Mouse (Mus musculus) midbrain, embryonic 10.5 days (tissue): ENCODE results near the gene Bpifb9b. TPM values are rescaled to one million over a fixed set of nuclear protein-coding genes. Genes with fewer than 3 reads are reported as not detected.
"Not testable (repeated sequence)": the region's sequence is repeated elsewhere in the genome, so short reads cannot be mapped to it uniquely, and the experiment has no call there.

ENCODE experiments used
- DNase-seq: peaks from one replicate; pipeline ENCODE4 v3.0.0-alpha.2; 2017; ENCODE audit warnings: low spot score
- H3K27ac ChIP-seq: fragments of 300-500 bp; sonication (generic); replicated peaks from 2 replicates; pipeline ENCODE4 v1.5.1; 2016; ENCODE audit warnings: mild to moderate bottlenecking
- H3K27me3 ChIP-seq: fragments of 300-500 bp; sonication (generic); 2 replicates; pipeline ENCODE4 v1.6.1; 2016; ENCODE audit warnings: low read depth, mild to moderate bottlenecking; ENCODE audit not compliant: poor library complexity, severe bottlenecking
- H3K36me3 ChIP-seq: fragments of 300-500 bp; sonication (generic); 2 replicates; pipeline ENCODE4 v1.6.1; 2016; ENCODE audit warnings: mild to moderate bottlenecking, moderate library complexity
- H3K4me1 ChIP-seq: fragments of 300-500 bp; sonication (generic); 2 replicates; pipeline ENCODE4 v1.6.1; 2016
- H3K4me3 ChIP-seq: fragments of 300-500 bp; sonication (generic); 2 replicates; pipeline ENCODE4 v1.5.1; 2016; ENCODE audit warnings: mild to moderate bottlenecking, moderate library complexity
- H3K9me3 ChIP-seq: fragments of 300-500 bp; sonication (generic); replicated peaks from 2 replicates; pipeline ENCODE4 v1.6.1; 2016; ENCODE audit warnings: mild to moderate bottlenecking
- WGBS: fragments of 180-500 bp; shearing (Covaris S2); methylation state at CpG from one replicate; pipeline ENCODE4 v1.1.7; 2016; 5-methylcytosine and 5-hydroxymethylcytosine counted together
- polyA plus RNA-seq: library from polyadenylated mRNA; unstranded; fragments of >200 nt; fragmentation: Nextera tagmentation; extraction: Ambion mirVana; gene quantifications from 2 replicates; pipeline ENCODE4 v1.2.1, GENCODE M21; 2016

Bpifb9b gene
- polyA plus RNA-seq = not detected in 2 replicates

- H3K36me3 ChIP-seq, H3K27ac ChIP-seq: not testable (repeated sequence)
- 92% methylated on average over 4 of the region's 4 CpGs for WGBS
These were observed at the start of gene Bpifb9b for GRCm38 (mm10) chr2:154306927-154307326. Gene Bpifb9b, plus strand, starts transcription at chr2:154307227.

DNA sequence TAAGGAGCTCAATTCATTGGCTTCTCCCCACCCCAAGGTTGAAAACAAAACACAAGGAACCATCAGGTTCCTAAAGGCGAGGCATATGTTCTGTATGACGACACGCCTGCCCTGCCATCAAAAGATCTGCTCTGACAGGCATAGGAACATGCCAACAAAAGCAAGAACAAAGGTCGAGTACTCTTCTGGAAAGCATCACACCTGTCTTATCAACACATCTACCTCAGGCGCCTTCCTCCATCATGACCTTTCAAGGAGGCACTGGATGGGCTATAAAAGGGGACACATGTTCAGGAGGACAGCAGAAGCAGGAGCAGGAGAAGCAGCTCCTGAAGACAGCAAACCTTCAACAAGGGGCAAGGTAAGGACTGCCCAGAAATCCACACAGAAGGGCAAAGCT is 49.5 kb upstream of the Bpifb9b start, which contains the start of gene Bpifb9a:
Gene Bpifb9a (plus strand): TSS at position 301 of the 400 bp plus-strand sequence.
- H3K36me3 ChIP-seq, DNase-seq, H3K27ac ChIP-seq, H3K4me1 ChIP-seq, H3K4me3 ChIP-seq, H3K27me3 ChIP-seq, H3K9me3 ChIP-seq: not testable (repeated sequence)
- 82% methylated on average over 5 of the region's 5 CpGs for WGBS

More at GRCm38 (mm10) chr2:154306927-154307326, at the start of gene Bpifb9b:
- H3K4me1 ChIP-seq, H3K27me3 ChIP-seq, DNase-seq, H3K4me3 ChIP-seq, H3K9me3 ChIP-seq: not testable (repeated sequence)

DNA sequence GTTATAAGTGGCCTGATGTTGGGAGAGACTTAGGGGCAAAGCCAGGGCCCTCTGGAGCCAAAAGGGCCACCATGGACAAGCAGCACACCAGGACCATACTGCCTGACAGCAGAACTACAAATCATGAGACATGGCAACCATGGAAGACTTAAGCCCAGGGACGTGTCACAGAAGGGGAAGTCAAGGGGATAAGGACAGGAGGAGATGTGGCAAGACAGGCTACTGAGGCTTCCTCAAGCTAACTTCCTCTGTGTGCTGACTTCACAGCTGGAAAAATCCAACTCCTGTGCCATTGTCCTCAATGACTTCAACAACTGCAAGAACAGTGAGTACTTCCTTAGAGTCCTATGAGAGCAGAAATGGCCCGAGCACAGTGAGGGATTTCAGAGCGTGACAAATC is 42.6 kb upstream of the Bpifb9b start:
- H3K9me3 ChIP-seq, H3K27me3 ChIP-seq, H3K36me3 ChIP-seq, DNase-seq, H3K4me1 ChIP-seq, H3K27ac ChIP-seq, H3K4me3 ChIP-seq: not testable (repeated sequence)
- 89% methylated on average over 3 of the region's 3 CpGs for WGBS

DNA sequence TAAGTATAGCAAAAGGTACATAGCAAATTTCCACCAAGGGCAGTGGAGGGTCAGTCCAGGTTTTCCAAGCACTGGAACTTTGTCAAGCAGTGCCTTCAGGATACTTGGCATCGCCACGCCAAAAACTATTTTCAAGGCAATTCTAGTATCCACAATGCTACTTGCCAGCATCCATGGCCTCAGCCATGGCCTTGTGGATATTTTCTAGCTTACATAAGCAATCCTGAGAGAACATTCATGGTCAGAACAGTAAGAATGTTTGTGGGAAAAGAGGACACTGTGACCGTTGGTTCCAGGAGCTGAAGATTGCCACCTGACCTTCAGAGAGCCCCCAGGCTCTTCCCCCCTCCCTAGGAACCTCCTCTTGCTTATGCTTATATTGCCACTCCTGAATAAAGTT is 15.2 kb upstream of the Bpifb9b start:
- 89% methylated on average over 3 of the region's 3 CpGs for WGBS
- not testable (repeated sequence) for H3K4me1 ChIP-seq, H3K4me3 ChIP-seq, H3K27ac ChIP-seq, H3K9me3 ChIP-seq, DNase-seq, H3K36me3 ChIP-seq, H3K27me3 ChIP-seq

DNA sequence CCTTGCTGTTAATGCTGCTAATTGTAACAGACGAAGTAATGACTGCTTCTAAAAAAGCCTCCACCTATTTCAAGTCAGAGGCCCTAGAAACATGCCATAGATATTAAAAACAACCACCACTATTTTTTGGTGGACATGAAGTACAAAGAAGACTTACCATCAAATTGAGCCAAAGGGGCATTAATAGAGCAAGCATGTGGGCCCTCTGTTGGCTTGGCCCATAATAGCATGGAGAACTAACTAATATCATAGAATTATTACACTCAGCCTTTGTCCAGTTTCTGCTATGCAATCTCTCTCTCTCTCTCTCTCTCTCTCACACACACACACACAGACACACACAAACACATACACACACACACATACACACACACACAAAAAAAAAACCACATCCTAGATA is 14.2 kb upstream of the Bpifb9b start:
- Histone ChIP-seq H3K27me3 (no peaks in the 10 kb centered on the region), H3K4me1 (no peaks in the 10 kb centered on the region), H3K36me3 (no peaks in the 10 kb centered on the region), H3K27ac (no peak overlapping the region), H3K4me3 (no peak overlapping the region), H3K9me3 (no peaks in the 10 kb centered on the region)
- no peak for DNase-seq
- WGBS = 84% methylated on average over 1 of the region's 1 CpGs

DNA sequence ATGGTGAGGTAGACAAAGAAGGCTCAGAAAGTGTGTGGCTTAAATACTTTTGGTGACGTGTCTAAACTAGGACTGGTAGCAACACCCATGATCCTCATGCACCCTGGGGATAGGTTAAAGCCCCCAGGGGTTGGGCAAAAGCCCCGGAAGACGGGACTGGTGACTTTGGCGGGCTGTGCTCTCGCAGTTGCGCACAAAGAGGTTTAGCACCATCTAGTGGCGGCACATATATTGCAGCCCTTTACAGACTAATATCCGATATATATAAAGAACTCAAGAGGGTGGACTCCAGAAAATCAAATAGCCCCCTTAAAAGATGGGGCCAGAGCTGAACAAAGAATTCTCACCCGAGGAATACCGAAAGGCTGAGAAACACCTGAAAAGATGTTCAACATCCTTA is 12.3 kb upstream of the Bpifb9b start:
- H3K9me3 ChIP-seq, H3K4me1 ChIP-seq, H3K4me3 ChIP-seq, H3K27ac ChIP-seq, H3K27me3 ChIP-seq, H3K36me3 ChIP-seq: not testable (repeated sequence)
- peak; percentile 70 for DNase-seq
- WGBS = 3% methylated on average over 10 of the region's 10 CpGs

DNA sequence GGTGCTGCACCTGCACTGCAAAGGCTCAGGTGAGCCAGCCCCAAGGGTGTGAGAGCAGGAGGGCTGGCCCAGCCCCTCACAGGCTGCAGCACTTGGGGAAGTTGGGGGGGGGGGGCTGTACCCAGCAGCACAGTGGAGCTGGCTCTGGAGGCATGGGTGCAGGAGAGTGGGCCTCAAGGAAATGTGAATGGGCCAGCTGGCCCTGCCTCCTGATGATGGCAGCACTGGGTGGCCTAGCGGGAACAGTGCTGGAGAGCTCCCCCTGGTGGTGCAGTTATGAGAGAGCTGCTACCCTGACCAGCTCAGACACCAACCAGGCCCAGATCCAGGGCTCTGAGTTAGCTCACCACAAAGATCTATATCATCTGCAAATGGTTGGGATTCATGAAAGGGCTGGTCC is 6.5 kb upstream of the Bpifb9b start:
- no peak overlapping the region for H3K4me3 ChIP-seq
- DNase-seq = peak; percentile 75
- 13% methylated on average over 1 of the region's 1 CpGs for WGBS
- H3K4me1 ChIP-seq = no peaks in the 10 kb centered on the region
- H3K36me3 ChIP-seq = no peaks in the 10 kb centered on the region
- H3K9me3 ChIP-seq = no peaks in the 10 kb centered on the region
- no peaks in the 10 kb centered on the region for H3K27me3 ChIP-seq
- no peak overlapping the region for H3K27ac ChIP-seq

DNA sequence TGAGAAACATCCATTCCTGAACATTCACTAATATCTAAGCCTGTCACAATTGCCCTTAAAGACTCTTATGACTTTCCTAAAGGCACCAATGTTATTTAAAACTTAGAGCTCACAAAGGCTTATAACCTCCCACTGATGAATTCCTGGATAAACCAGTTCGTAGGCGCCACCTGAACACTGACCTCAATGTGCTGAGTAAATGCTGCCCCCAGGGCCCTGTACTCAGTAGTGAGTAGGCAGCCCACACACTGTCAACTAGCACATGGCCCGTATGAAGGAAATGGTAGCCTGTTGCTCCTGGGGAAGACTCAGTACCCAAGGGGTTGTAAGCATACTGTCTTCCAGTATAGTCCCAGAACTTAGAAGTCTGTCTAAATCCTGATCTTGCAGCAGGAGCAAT is 5.3 kb upstream of the Bpifb9b start:
- Histone ChIP-seq H3K4me3 (no peak overlapping the region), H3K4me1 (no peaks in the 10 kb centered on the region), H3K27me3 (no peaks in the 10 kb centered on the region), H3K27ac (no peak overlapping the region), H3K9me3 (no peaks in the 10 kb centered on the region), H3K36me3 (no peaks in the 10 kb centered on the region)
- 88% methylated on average over 3 of the region's 3 CpGs for WGBS
- DNase-seq = no peak

DNA sequence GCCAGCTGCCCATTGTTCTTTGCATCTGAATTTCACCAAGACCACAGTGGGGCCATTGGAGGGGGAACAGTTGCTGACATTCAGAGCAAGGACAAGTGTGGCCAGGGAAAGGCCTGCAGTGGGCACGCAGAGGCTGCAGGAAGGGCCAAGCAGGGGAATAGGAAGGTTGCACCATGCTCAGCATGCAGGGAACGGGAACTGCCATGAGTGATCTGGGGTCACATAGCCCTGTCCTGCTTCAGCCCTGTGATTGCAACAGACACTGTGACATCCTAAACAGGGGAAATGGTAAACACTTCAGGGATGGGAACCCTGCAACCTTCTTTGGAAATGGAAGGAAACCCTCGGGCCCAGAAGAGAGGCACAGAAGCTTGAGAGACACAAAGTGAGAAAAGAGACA is 2.4 kb upstream of the Bpifb9b start:
- H3K27me3 ChIP-seq, DNase-seq, H3K27ac ChIP-seq, H3K4me1 ChIP-seq, H3K9me3 ChIP-seq, H3K4me3 ChIP-seq, H3K36me3 ChIP-seq: not testable (repeated sequence)
- 74% methylated on average over 1 of the region's 3 CpGs for WGBS

DNA sequence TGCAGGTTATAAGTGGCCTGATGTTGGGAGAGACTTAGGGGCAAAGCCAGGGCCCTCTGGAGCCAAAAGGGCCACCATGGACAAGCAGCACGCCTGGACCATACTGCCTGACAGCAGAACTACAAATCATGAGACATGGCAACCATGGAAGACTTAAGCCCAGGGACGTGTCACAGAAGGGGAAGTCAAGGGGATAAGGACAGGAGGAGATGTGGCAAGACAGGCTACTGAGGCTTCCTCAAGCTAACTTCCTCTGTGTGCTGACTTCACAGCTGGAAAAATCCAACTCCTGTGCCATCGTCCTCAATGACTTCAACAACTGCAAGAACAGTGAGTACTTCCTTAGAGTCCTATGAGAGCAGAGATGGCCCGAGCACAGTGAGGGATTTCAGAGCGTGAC is 6.7 kb downstream of the Bpifb9b start:
- not testable (repeated sequence) for H3K27me3 ChIP-seq, H3K4me1 ChIP-seq, DNase-seq, H3K4me3 ChIP-seq, H3K9me3 ChIP-seq, H3K36me3 ChIP-seq, H3K27ac ChIP-seq
- WGBS = 82% methylated on average over 5 of the region's 5 CpGs

DNA sequence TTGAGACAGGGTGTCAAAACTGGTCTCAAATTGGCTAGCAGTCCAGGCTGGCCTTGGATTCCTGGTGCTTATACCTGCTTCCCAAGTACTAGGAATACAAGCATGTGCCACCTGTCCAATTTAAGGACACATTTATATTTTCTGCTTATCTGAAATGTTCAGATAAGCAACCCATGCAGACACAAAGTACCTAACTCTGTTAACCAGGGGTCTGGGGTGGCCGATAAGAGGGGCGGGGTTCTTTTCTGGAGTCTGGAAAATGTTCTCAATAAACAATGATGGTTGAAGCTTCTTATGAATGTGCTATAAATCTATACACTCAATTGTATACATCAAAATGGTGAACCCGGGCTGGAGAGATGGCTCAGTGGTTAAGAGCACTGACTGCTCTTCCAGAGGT is 19.8 kb downstream of the Bpifb9b start:
- Histone ChIP-seq H3K36me3 (no peaks in the 10 kb centered on the region), H3K27me3 (no peaks in the 10 kb centered on the region), H3K27ac (no peak overlapping the region), H3K9me3 (no peaks in the 10 kb centered on the region), H3K4me1 (no peaks in the 10 kb centered on the region), H3K4me3 (no peak overlapping the region)
- 87% methylated on average over 3 of the region's 3 CpGs for WGBS
- DNase-seq = no peak

DNA sequence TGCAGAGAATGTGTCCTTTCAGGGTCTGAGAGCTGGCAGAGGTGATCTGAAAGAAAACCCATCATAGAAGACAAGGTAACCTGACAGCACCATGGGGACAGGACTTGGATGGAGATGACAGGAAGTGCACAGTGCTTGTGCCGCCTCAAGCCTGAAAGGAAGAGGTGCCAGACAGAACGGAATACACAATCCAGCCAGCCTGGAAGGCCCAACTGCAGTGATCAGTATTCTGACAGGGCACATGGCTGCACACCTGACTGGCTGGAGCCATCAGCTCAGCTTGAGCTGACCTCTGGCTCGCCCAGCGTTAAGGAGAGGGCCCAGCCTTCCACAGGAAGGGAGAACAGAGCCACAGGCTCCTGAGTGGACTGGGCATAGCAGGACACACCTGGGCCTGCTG is 28.5 kb downstream of the Bpifb9b start:
- Histone ChIP-seq H3K27me3 (no peaks in the 10 kb centered on the region), H3K36me3 (peaks cover 15% of the 10 kb centered on the region), H3K27ac (no peak overlapping the region), H3K4me3 (no peak overlapping the region), H3K4me1 (no peaks in the 10 kb centered on the region), H3K9me3 (0 out of 2 replicates have a peak, but pooled peaks cover 2% of the 10 kb centered on the region)
- DNase-seq = no peak
- WGBS = 88% methylated on average over 4 of the region's 4 CpGs

GRCm38 (mm10) chr2:154338161-154338560 is 31.1 kb downstream of the Bpifb9b start:
- Histone ChIP-seq H3K4me3 (no peak overlapping the region), H3K9me3 (0 out of 2 replicates have a peak, but pooled peaks cover 2% of the 10 kb centered on the region), H3K4me1 (no peaks in the 10 kb centered on the region), H3K27ac (no peak overlapping the region), H3K36me3 (peaks cover 31% of the 10 kb centered on the region), H3K27me3 (no peaks in the 10 kb centered on the region)
- WGBS = 77% methylated on average over 1 of the region's 1 CpGs
- DNase-seq = no peak

DNA sequence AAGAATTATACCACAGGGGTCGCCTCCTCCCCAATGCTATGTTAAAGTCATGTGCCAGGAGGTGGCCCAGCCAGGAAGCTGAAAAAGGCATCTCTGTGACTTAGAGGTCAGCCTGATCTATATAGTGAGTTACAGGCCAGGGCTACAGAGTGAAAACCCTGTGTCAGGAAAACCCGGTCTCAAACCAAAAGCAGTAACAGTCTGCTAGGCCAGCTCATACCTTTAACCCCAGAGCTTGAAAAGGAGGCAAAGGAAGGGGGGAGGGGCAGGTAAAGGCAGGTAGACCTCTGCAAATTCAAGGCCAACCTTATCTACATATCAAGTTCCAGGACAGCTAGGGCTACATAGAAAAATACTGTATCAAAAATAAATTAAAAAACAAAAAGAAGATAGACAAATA is 32.3 kb downstream of the Bpifb9b start:
- peaks cover 35% of the 10 kb centered on the region for H3K36me3 ChIP-seq
- WGBS = 70% methylated on average over 2 of the region's 2 CpGs
- DNase-seq = no peak
- no peaks in the 10 kb centered on the region for H3K4me1 ChIP-seq
- H3K4me3 ChIP-seq = no peak overlapping the region
- H3K27me3 ChIP-seq = no peaks in the 10 kb centered on the region
- H3K27ac ChIP-seq = no peak overlapping the region
- no peaks in the 10 kb centered on the region for H3K9me3 ChIP-seq
